Mouse (Mus musculus) embryonic facial prominence, embryonic 12.5 days (tissue): ENCODE data around the gene Aadac. TPM values are rescaled to one million over a fixed set of nuclear protein-coding genes. Genes with fewer than 3 reads are reported as not detected.

Experiments used
- ATAC-seq: fragments of 200-750 bp; cut with Nextera tagmentation; 2 replicates; pipeline ENCODE4 v1.8.0; 2017; ENCODE audit not compliant: insufficient number of reproducible peaks, insufficient read depth, low FRiP score, low TSS enrichment
- H3K27ac ChIP-seq: fragments of 300-500 bp; sonication (generic); 2 replicates; pipeline ENCODE4 v1.5.1; 2016; ENCODE audit warnings: mild to moderate bottlenecking
- H3K27me3 ChIP-seq: fragments of 300-500 bp; sonication (generic); 2 replicates; pipeline ENCODE4 v1.6.1; 2016; ENCODE audit warnings: mild to moderate bottlenecking, moderate library complexity
- H3K36me3 ChIP-seq: fragments of 300-500 bp; sonication (generic); 2 replicates; pipeline ENCODE4 v1.6.1; 2016; ENCODE audit warnings: mild to moderate bottlenecking
- H3K4me1 ChIP-seq: fragments of 300-500 bp; sonication (generic); 2 replicates; pipeline ENCODE4 v1.6.1; 2016
- H3K4me2 ChIP-seq: fragments of 300-500 bp; sonication (generic); replicated peaks from 2 replicates; pipeline ENCODE4 v1.6.1; 2016; ENCODE audit warnings: mild to moderate bottlenecking, moderate library complexity
- H3K4me3 ChIP-seq: fragments of 300-500 bp; sonication (generic); 2 replicates; pipeline ENCODE4 v1.5.1; 2016; ENCODE audit warnings: mild to moderate bottlenecking
- H3K9ac ChIP-seq: fragments of 300-500 bp; sonication (generic); 2 replicates; pipeline ENCODE4 v1.6.1; 2016; ENCODE audit warnings: mild to moderate bottlenecking, moderate library complexity
- H3K9me3 ChIP-seq: fragments of 300-500 bp; sonication (generic); 2 replicates; pipeline ENCODE4 v1.6.1; 2016; ENCODE audit warnings: mild to moderate bottlenecking, moderate library complexity
- WGBS: fragments of 180-500 bp; shearing (Covaris S2); methylation state at CpG from one replicate; pipeline ENCODE4 v1.1.7; 2016; 5-methylcytosine and 5-hydroxymethylcytosine counted together
- polyA plus RNA-seq: library from polyadenylated mRNA; unstranded; fragments of >200 nt; fragmentation: Nextera tagmentation; extraction: Ambion mirVana; gene quantifications from 2 replicates; pipeline ENCODE4 v1.2.1, GENCODE M21; 2016

The Aadac gene
- polyA plus RNA-seq, 1 experiment from 2014 or later, result 0.19 TPM

- no peak within 1 kb of the TSS for H3K9ac ChIP-seq
- WGBS, result 67% methylated on average over 4 of the region's 4 CpGs
- no peaks in the 10 kb centered on the region for H3K36me3 ChIP-seq
- H3K4me2 ChIP-seq, result no peak within 1 kb of the TSS
- no peak for ATAC-seq
- H3K9me3 ChIP-seq, result no peaks in the 10 kb centered on the region
- H3K4me1 ChIP-seq, result no peaks in the 10 kb centered on the region
- no peaks in the 10 kb centered on the region for H3K27me3 ChIP-seq
- H3K4me3 ChIP-seq, result no peak within 1 kb of the TSS
- no peak within 1 kb of the TSS for H3K27ac ChIP-seq
These were observed 56.1 kb downstream of the Aadac start, which contains the start of gene Sucnr1 for GRCm38 (mm10) chr3:60081648-60082047. Gene Sucnr1 (plus strand): TSS chr3:60081869.

GRCm38 (mm10) chr3:60082746-60083145, 57.2 kb downstream of the Aadac start:
- Histone ChIP-seq H3K27me3 (no peaks in the 10 kb centered on the region), H3K36me3 (no peaks in the 10 kb centered on the region)
- WGBS, result 85% methylated on average over 3 of the region's 3 CpGs

GRCm38 (mm10) chr3:60085729-60086128, 60.2 kb downstream of the Aadac start:
- Histone ChIP-seq H3K27ac (no peak overlapping the region), H3K4me2 (no peak overlapping the region), H3K9ac (no peak overlapping the region), H3K4me3 (no peak overlapping the region), H3K36me3 (no peaks in the 10 kb centered on the region), H3K9me3 (no peaks in the 10 kb centered on the region), H3K27me3 (no peaks in the 10 kb centered on the region), H3K4me1 (no peaks in the 10 kb centered on the region)
- WGBS, result 90% methylated on average over 2 of the region's 2 CpGs
- ATAC-seq, result no peak

More at GRCm38 (mm10) chr3:60082746-60083145, 57.2 kb downstream of the Aadac start:
- no peak overlapping the region for H3K4me2 ChIP-seq
- H3K4me1 ChIP-seq, result no peaks in the 10 kb centered on the region
- H3K9ac ChIP-seq, result no peak overlapping the region
- no peak overlapping the region for H3K27ac ChIP-seq
- H3K9me3 ChIP-seq, result no peaks in the 10 kb centered on the region
- ATAC-seq, result no peak
- no peak overlapping the region for H3K4me3 ChIP-seq

Other genes with a start within 250 kb of the Aadac start
- not detected in 2 replicates for gene Gm8298, start 164.7 kb upstream of the Aadac start, polyA plus RNA-seq
- gene C130079G13Rik, start 100.5 kb upstream of the Aadac start, polyA plus RNA-seq, result not detected in 2 replicates
- gene Aadacl2, start 19.0 kb upstream of the Aadac start, polyA plus RNA-seq, result not detected in 2 replicates
- not detected in 2 replicates for gene Sucnr1, start 56.2 kb downstream of the Aadac start, polyA plus RNA-seq